Mouse (Mus musculus): ENCODE results near the gene Slc38a2.

The Slc38a2 gene

DNA sequence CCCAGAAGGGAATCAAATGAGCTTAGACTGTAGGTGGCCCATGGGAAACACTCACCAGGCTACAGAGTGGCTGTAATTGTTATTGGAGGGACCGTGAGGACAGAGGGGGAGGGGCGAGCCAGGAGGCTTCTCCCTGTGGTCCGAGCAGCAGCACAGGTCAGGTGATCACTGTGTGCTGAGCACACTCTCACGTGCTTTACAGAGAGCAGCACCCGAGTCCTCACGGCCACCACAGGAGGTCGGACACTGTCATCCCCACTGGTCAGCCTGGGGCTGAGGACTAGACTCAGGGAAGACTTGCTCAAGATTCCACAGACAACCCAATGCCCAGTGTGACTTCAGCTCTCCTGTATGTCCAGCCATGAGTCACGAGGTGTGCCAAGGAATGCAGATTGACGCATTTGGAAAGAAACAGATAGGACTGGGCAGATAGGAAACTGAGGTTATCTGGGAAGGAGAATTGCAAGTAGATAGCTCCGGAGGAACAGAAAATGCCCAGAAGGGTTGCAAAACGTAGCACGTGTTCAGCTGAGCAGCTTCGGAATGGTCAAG lies 38.9 kb downstream of the Slc38a2 start:
- no peak for DNase-seq

DNA sequence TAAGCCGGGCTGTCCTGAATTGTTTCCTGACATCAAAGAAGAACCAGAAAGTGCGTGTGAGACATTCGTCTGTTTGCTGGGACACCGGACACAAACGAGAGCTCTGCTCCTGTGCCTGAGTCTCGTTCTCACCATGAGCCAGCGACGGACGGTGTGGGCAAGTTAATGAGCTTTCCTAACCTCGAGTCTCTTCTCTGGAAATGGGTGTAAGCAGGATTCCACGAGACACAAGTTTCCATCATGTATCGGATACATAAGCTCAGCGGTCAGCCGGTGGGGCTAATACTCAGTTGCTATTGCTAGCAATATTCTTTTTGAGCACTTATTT lies 41.3 kb downstream of the Slc38a2 start:
- DNase-seq: no peak

GRCm38 (mm10) chr15:96657576-96658274 lies 41.8 kb downstream of the Slc38a2 start:
- no peak for DNase-seq

DNA sequence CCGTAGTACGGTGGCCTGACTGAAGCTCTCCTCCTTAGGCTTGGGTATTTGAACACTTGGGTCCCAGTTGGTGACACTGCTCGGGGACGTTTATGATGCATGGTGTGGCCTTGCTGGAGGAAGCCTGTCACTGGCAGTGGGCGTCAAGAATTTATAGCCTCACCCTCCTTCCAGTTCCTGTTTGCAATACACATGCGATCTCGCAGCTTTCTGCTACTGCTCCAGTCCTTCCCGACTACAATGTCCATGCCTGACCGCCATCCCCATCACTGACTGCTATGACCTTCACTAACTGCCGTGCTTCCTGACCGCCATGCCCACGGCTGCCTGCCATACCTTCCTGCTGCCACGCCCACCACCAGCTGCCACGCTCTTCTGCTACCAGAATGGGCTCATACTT lies 44.0 kb downstream of the Slc38a2 start:
- DNase-seq: no peak

- DNase-seq: no peak
Measured at GRCm38 (mm10) chr15:96654714-96655113, 44.8 kb downstream of the Slc38a2 start.

DNA sequence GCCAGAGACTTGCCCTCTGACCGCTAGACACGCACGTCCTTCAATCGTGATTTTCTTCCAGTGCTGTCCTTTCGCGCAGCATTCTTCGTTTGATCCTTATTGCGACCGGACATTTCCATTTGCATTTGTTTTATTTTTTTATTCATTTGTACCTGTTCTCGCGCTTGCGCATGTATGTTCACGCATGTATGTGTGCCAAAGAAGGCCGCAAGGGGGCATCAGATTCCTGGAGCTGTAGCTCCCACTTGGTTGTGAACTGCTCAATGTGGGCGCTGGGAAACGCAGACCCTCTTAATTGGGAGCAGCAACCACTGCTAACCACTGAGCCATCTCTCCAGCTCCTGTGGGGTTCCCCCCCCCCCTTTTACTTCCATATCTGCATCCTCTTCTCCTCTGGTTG lies 46.5 kb downstream of the Slc38a2 start:
- no peak for DNase-seq

- no peak for DNase-seq
Measured at GRCm38 (mm10) chr15:96652531-96652930, 47.0 kb downstream of the Slc38a2 start.

- DNase-seq: no peak
Measured at GRCm38 (mm10) chr15:96647376-96647775, 52.2 kb downstream of the Slc38a2 start.

DNA sequence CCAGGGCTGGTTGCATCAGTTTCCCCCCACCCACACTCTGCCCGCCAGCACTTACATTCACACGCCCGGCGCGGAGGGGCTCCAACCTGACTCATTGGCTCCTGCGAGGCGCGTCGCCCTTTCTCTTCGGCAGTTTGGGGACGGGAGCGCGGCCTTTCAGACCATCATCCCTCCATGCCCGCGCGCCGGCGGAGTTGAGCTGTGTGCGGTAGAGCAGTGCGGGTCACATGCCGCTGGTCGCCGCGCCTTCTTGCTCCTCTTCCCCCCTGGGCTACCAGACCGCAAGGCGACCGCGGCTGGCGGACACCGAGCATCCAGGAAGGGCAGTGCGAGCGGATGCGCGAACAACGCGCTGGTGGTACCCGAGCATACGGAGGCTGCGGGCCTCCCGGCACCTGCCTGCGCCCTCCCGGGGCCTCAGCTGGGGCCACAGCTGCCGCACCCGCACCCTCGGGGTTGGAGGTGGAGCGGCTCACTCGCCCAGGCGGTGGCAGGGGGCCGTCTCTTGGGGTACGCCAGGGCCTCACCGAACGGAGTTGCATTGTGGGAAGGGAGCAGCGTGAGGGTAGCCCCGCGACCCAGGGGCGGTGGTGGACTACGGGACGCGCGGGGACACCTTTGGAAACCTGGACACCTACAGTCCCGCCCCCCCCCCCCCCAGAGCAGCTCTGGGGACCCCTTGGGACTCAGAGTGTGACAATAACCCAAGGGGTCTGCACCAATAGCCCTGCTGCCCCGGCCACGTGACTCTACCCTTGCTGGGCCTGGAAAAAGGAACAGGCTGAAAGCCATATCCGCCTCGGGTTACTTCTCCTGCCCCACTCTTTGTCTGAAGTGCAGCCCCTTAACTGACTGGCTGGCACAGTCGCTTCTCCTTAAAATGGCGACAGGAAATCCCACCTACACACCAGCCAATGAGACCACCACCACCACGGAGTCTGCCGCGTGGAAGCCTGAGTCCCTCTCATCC lies 56.8 kb downstream of the Slc38a2 start, which contains the start of gene Slc38a1:
Slc38a1 (minus strand) TSS at position 478 of the 970 bp plus-strand sequence.
- DNase-seq: peak; percentile 65

DNA sequence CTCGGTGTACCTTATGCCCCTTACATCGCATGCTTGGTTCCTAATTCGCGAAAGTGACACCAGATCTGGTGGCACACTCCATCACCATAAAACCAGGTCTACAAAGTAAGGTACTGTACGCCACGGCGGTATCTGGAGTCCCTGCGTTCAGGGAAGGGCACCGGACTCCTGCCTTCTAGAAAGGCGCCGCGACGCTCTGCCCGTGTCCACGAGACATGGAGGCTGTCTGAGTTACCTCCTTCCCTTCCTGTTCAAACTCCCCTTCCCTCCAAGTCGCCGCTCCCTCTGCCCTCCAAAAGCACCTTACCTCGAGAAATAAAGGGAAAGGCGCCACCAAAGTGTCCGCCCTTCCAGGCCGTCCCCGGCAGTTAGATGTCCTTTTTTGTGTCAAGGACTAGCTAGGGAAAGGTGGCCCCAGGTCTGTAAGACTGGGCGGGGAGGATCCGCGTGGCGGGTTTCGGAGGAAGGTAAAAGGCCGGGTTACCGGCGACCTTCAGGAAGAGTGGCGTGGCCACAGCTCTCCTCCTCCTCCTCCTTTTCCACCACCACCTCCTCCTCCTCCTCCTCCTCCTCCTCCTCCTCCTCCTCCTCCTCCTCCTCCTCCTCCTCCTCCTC lies 57.6 kb downstream of the Slc38a2 start:
- peak; percentile 59 for DNase-seq

- DNase-seq: peak; percentile 81
Measured at GRCm38 (mm10) chr15:96641111-96641820, 58.3 kb downstream of the Slc38a2 start.

DNA sequence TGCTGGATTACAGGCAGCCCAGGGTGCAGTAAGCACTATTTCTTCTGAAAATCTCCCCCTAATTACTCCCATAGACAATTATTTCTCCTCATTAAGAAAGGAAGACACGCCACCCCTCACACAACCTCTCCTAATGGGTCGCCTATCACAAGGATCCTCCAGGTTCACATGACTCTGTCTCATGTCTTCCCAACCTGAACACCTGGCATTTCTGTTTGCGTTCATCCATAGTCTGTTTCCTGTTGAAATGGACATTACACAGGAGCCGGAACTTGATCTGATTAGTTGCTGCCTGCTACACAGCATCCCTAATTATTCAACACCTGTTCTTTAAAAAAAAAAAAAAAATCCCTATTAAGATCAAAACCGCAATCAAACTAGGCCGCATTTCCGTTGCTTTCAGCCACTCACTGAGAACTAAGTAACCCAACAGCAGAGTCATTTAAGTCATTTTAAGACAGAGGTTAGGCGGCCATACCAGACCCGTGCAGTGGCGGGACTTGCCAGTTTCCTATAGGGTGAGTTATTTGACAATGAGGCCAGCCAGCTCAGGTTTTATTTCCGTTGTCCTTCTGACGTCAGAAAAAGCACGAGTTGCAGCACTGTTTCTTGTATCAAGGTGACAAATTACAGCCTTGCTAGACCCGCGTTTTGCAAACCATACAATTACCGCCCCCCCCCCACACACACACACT lies 59.1 kb downstream of the Slc38a2 start:
- DNase-seq: peak; percentile 56

GRCm38 (mm10) chr15:96639630-96640029 lies 59.9 kb downstream of the Slc38a2 start:
- no peak for DNase-seq

DNA sequence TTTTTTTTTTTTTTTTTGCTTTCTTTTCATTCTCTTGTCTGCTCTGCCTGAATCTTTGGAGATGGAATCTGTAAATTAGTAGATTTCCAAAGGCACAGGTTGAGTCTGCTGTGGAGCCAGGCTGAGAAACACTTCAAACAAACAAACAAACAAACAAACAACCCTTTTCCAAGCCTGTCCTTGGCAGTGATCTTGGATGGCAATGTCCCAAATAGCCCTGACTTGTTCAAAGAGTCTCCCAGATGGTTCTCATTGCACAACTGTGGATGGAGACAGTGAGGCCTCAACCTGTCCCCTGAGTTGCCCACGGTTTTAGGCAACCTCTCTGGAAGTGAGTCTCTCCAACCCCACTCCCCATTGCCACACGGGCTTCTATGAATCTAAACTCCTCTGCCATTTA lies 60.9 kb downstream of the Slc38a2 start:
- peak; percentile 47 for DNase-seq

GRCm38 (mm10) chr15:96638173-96638572 lies 61.4 kb downstream of the Slc38a2 start:
- no peak for DNase-seq

All from cerebellum, adult 9-10 months (tissue).